Mouse (Mus musculus): ENCODE data around the gene Celsr2. TPM values are rescaled to one million over a fixed set of nuclear protein-coding genes. Genes with fewer than 3 reads are reported as not detected.
A peak's percentile ranks its signal among the peaks of the same experiment; 100 is the strongest.

The Celsr2 gene
- polyA plus RNA-seq, 1 experiment from 2014 or later: 2.7 TPM

DNA sequence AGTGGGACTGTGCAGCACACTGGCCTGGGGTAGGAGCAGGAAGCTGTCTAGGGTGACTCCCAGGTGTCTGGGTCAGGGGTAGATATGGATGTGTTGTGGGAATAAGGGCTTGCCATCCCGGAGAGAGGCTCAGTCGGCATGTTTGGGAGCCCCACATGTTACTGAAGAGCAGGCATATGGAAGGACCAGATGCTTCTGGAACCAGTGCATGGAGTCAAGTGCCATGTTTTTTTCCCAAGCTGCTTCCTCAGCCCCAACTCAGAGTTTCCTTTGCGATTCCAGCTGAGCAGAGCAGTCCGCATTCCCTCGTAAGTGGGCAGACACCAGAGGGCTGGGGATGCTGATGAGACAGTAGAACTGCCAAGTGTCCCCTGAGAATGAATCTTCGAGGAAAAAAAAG, 7.7 kb upstream of the Celsr2 start:
- H3K4me3 ChIP-seq (ENCODE audit: low read length): no peak overlapping the region
- H3K27ac ChIP-seq (ENCODE audit: low read length): no peak overlapping the region
- no peak overlapping the region for H3K9ac ChIP-seq (ENCODE audit: low read length)
- no peaks in the 10 kb centered on the region for H3K9me3 ChIP-seq (replicated peaks; ENCODE audit: control insufficient read depth, low read length)
- H3K4me1 ChIP-seq (ENCODE audit: control insufficient read depth, insufficient read depth, low read length): peaks cover 9% of the 10 kb centered on the region
- ATAC-seq (replicated peaks; ENCODE audit: extremely low read depth, insufficient read depth, low FRiP score): no peak
- H3K36me3 ChIP-seq (ENCODE audit: control insufficient read depth, insufficient read depth): peaks cover 23% of the 10 kb centered on the region
- H3K27me3 ChIP-seq (ENCODE audit: control insufficient read depth, insufficient read depth, low read length): no peaks in the 10 kb centered on the region
- no peak overlapping the region for H3K4me2 ChIP-seq (ENCODE audit: low read depth, low read length)
- WGBS: 36% methylated on average over 6 of the region's 6 CpGs

DNA sequence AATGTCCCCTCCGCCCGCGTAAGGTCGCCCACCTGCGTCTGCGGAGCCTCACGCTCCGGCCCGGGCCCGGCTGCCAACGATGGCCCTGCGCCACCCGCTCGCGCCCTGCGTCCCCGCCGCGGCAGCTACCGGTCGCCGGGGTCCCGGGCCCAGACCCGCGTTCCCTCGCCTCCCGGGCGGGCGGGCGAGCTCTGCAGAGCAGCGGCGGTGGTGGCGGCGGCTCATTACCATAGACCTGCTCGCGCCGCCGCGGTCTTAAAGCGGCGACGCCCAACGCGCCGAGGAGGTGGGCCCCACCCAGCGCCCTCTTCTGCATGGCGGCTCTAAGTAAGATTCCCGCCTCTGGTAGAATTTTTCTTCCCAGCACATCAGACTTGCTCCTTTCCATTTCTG, 475 bp upstream of the Celsr2 start:
- peak overlapping the region; percentile 78 for H3K4me3 ChIP-seq (ENCODE audit: low read length)
- 1% methylated on average over 48 of the region's 48 CpGs for WGBS
- H3K4me2 ChIP-seq (ENCODE audit: low read depth, low read length): peak overlapping the region; percentile 100
- H3K9me3 ChIP-seq (replicated peaks; ENCODE audit: control insufficient read depth, low read length): peaks cover 6% of the 10 kb centered on the region; the same call in 1 of the 2 replicates
- peaks cover 4% of the 10 kb centered on the region; the same call in 1 of the 2 replicates for H3K4me1 ChIP-seq (ENCODE audit: control insufficient read depth, insufficient read depth, low read length)
- ATAC-seq (replicated peaks; ENCODE audit: extremely low read depth, insufficient read depth, low FRiP score): peak; percentile 83
- peak overlapping the region; percentile 77 for H3K9ac ChIP-seq (ENCODE audit: low read length)
- H3K27ac ChIP-seq (ENCODE audit: low read length): no peak overlapping the region
- H3K36me3 ChIP-seq (ENCODE audit: control insufficient read depth, insufficient read depth): no peaks in the 10 kb centered on the region; the same call in 1 of the 2 replicates
- peaks cover 8% of the 10 kb centered on the region for H3K27me3 ChIP-seq (ENCODE audit: control insufficient read depth, insufficient read depth, low read length)

DNA sequence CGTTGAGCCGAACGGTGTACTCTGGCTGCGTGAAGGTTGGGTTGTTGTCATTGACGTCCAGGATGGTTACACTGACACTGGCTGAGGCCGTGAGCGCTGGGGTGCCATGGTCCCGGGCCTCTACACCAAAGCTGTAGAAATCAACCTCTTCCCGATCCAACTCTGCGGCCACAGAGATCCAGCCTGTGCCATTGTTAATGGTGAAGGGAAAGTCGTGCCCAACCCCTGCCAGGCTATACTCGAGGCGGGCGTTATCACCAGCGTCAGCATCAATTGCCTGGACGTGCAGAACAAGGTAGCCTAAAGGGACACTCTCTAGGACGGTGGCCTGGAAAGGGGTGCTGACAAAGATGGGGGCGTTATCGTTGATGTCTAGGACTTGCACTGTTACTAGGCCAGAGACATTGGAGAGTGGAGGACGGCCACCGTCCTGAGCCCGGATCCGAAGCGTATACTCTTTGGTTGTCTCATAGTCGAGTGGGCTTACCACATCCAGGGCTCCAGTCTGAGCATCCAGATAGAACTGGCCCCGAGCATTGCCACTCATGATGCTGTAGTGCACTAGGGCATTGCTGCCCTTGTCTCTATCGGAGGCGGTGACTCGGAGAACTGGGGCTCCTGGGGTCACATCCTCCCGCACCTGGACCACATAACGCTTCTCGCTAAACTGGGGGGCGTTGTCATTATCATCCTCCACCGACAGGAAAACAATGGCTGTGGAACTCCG, 1.6 kb downstream of the Celsr2 start:
- ATAC-seq (replicated peaks; ENCODE audit: extremely low read depth, insufficient read depth, low FRiP score): no peak
- Histone ChIP-seq H3K4me1 (ENCODE audit: control insufficient read depth, insufficient read depth, low read length) (peaks cover 4% of the 10 kb centered on the region; the same call in 1 of the 2 replicates), H3K9ac (ENCODE audit: low read length) (no peak overlapping the region), H3K27me3 (ENCODE audit: control insufficient read depth, insufficient read depth, low read length) (peaks cover 8% of the 10 kb centered on the region), H3K4me2 (ENCODE audit: low read depth, low read length) (no peak overlapping the region), H3K9me3 (replicated peaks; ENCODE audit: control insufficient read depth, low read length) (peaks cover 6% of the 10 kb centered on the region; the same call in 1 of the 2 replicates), H3K36me3 (ENCODE audit: control insufficient read depth, insufficient read depth) (no peaks in the 10 kb centered on the region; the same call in 1 of the 2 replicates), H3K27ac (ENCODE audit: low read length) (no peak overlapping the region), H3K4me3 (ENCODE audit: low read length) (no peak overlapping the region)
- 93% methylated on average over 35 of the region's 35 CpGs for WGBS

DNA sequence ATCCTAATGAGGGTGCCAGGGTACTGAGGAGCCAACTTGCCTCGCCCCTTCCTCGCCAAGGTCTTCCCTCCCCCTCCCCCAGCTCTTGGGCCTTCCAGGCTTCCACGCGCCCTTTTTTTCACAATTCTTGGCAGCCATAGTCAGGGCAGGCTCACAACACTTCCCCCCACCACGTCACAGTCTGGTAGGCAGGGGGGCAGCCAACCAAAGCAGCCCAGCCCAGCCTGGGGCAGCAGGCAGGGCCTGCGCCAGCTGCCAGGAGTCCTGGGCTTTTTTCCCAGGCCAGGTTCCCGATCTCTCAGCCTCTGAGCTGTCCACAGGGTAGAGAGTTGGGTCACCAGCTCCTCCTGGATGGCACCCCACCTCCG, 3.6 kb downstream of the Celsr2 start:
- no peak overlapping the region for H3K9ac ChIP-seq (ENCODE audit: low read length)
- H3K36me3 ChIP-seq (ENCODE audit: control insufficient read depth, insufficient read depth): no peaks in the 10 kb centered on the region; the same call in 1 of the 2 replicates
- H3K27me3 ChIP-seq (ENCODE audit: control insufficient read depth, insufficient read depth, low read length): peaks cover 6% of the 10 kb centered on the region
- WGBS: 53% methylated on average over 8 of the region's 8 CpGs
- no peak overlapping the region for H3K27ac ChIP-seq (ENCODE audit: low read length)
- 0 out of 2 replicates have a peak, but pooled peaks have one; percentile 19 for ATAC-seq (replicated peaks; ENCODE audit: extremely low read depth, insufficient read depth, low FRiP score)
- no peak overlapping the region for H3K4me2 ChIP-seq (ENCODE audit: low read depth, low read length)
- H3K4me1 ChIP-seq (ENCODE audit: control insufficient read depth, insufficient read depth, low read length): peaks cover 4% of the 10 kb centered on the region; the same call in 1 of the 2 replicates
- H3K9me3 ChIP-seq (replicated peaks; ENCODE audit: control insufficient read depth, low read length): peaks cover 6% of the 10 kb centered on the region; the same call in 1 of the 2 replicates
- no peak overlapping the region for H3K4me3 ChIP-seq (ENCODE audit: low read length)

DNA sequence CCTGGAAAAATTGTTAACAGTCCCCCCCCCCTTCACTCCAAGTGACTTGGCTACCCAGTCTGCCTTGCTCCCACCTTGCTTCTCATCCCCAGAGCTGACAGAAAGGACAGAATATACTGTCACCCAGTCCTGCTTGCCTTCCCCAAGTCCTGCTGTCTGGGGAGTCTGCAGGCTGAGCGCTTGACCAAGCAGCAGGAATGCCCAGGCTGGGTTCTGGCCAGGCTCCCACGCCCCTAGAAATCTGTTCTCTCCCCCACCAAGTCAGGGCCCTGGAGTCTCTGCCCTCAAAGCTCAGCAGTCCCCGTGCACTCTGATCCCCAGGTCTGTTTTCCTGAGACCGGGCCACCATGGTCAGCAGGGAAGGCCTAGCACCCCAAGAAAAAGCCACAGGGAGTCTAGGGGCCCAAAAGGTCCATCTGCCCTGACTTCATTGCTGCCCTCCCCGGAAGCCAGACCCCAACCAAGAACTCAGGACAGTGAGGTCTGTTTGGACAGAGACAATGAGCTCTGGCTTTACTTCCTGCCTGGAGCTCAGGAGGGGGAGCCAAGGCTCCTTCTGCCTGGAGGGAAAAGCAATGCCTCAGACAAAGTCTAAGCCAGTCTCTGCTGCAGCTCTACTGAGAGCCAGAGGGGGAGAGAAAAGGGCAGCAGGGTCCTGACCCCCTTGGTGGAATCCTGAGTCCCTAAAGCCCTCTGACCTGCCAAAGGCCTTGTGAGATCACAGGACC, 4.2 kb downstream of the Celsr2 start:
- Histone ChIP-seq H3K9me3 (replicated peaks; ENCODE audit: control insufficient read depth, low read length) (peaks cover 6% of the 10 kb centered on the region; the same call in 1 of the 2 replicates), H3K9ac (ENCODE audit: low read length) (no peak overlapping the region), H3K36me3 (ENCODE audit: control insufficient read depth, insufficient read depth) (no peaks in the 10 kb centered on the region; the same call in 1 of the 2 replicates), H3K4me2 (ENCODE audit: low read depth, low read length) (no peak overlapping the region), H3K4me1 (ENCODE audit: control insufficient read depth, insufficient read depth, low read length) (peaks cover 4% of the 10 kb centered on the region; the same call in 1 of the 2 replicates), H3K4me3 (ENCODE audit: low read length) (no peak overlapping the region), H3K27me3 (ENCODE audit: control insufficient read depth, insufficient read depth, low read length) (0 out of 2 replicates have a peak, but pooled peaks cover under 1% of the 10 kb centered on the region), H3K27ac (ENCODE audit: low read length) (peak overlapping the region; percentile 16; the same call in 1 of the 2 replicates)
- no peak for ATAC-seq (replicated peaks; ENCODE audit: extremely low read depth, insufficient read depth, low FRiP score)
- 63% methylated on average over 5 of the region's 5 CpGs for WGBS

DNA sequence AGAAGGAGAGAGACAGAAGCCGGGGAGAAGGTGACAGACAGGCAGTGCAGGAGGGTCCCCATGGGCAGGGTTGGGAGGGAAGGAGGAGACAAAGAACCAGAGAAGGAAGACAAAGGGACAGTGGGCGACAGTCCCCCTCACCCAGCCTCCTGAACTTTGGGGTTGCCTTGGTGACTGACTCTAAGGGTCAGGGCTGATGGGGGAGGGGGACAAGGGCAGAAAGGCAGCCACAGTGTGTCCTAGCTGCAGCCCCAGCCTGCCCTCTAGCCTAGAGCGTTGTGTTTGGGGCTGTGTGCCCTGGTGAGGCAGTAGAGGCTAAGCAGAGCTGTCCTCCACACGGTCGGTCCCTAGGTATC, 5.0 kb downstream of the Celsr2 start:
- 48% methylated on average over 5 of the region's 5 CpGs for WGBS
- Histone ChIP-seq H3K4me3 (ENCODE audit: low read length) (no peak overlapping the region), H3K27me3 (ENCODE audit: control insufficient read depth, insufficient read depth, low read length) (no peaks in the 10 kb centered on the region), H3K4me1 (ENCODE audit: control insufficient read depth, insufficient read depth, low read length) (peaks cover 4% of the 10 kb centered on the region; the same call in 1 of the 2 replicates), H3K9ac (ENCODE audit: low read length) (peak overlapping the region; percentile 13; the same call in 1 of the 2 replicates), H3K9me3 (replicated peaks; ENCODE audit: control insufficient read depth, low read length) (peaks cover 6% of the 10 kb centered on the region; the same call in 1 of the 2 replicates), H3K27ac (ENCODE audit: low read length) (no peak overlapping the region), H3K36me3 (ENCODE audit: control insufficient read depth, insufficient read depth) (no peaks in the 10 kb centered on the region; the same call in 1 of the 2 replicates), H3K4me2 (ENCODE audit: low read depth, low read length) (no peak overlapping the region)
- no peak for ATAC-seq (replicated peaks; ENCODE audit: extremely low read depth, insufficient read depth, low FRiP score)

GRCm38 (mm10) chr3:108409656-108410358, 5.5 kb downstream of the Celsr2 start:
- Histone ChIP-seq H3K4me1 (ENCODE audit: control insufficient read depth, insufficient read depth, low read length) (no peaks in the 10 kb centered on the region; the same call in 1 of the 2 replicates), H3K9me3 (replicated peaks; ENCODE audit: control insufficient read depth, low read length) (peaks cover 6% of the 10 kb centered on the region; the same call in 1 of the 2 replicates), H3K36me3 (ENCODE audit: control insufficient read depth, insufficient read depth) (no peaks in the 10 kb centered on the region; the same call in 1 of the 2 replicates), H3K27me3 (ENCODE audit: control insufficient read depth, insufficient read depth, low read length) (no peaks in the 10 kb centered on the region), H3K9ac (ENCODE audit: low read length) (no peak overlapping the region), H3K27ac (ENCODE audit: low read length) (no peak overlapping the region), H3K4me2 (ENCODE audit: low read depth, low read length) (no peak overlapping the region), H3K4me3 (ENCODE audit: low read length) (no peak overlapping the region)
- no peak for ATAC-seq (replicated peaks; ENCODE audit: extremely low read depth, insufficient read depth, low FRiP score)
- 61% methylated on average over 8 of the region's 8 CpGs for WGBS

- Histone ChIP-seq H3K27me3 (ENCODE audit: control insufficient read depth, insufficient read depth, low read length) (no peaks in the 10 kb centered on the region), H3K4me3 (ENCODE audit: low read length) (no peak overlapping the region), H3K27ac (ENCODE audit: low read length) (no peak overlapping the region), H3K9me3 (replicated peaks; ENCODE audit: control insufficient read depth, low read length) (0 out of 2 replicates have a peak, but pooled peaks cover 3% of the 10 kb centered on the region), H3K4me2 (ENCODE audit: low read depth, low read length) (no peak overlapping the region), H3K36me3 (ENCODE audit: control insufficient read depth, insufficient read depth) (no peaks in the 10 kb centered on the region; the same call in 1 of the 2 replicates), H3K9ac (ENCODE audit: low read length) (no peak overlapping the region), H3K4me1 (ENCODE audit: control insufficient read depth, insufficient read depth, low read length) (no peaks in the 10 kb centered on the region)
- no peak for ATAC-seq (replicated peaks; ENCODE audit: extremely low read depth, insufficient read depth, low FRiP score)
- WGBS: 81% methylated on average over 8 of the region's 8 CpGs
These were observed 6.8 kb downstream of the Celsr2 start for GRCm38 (mm10) chr3:108408517-108409008.
